Mouse (Mus musculus) G1E (cell line): ENCODE results near the gene Cpvl.

Experiments
- CTCF ChIP-seq: IDR thresholded peaks from 2 replicates; pipeline ENCODE4 v1.5.1; 2012; ENCODE audit warnings: low read depth, low read length, inconsistent platforms, mixed read lengths
- TAL1 ChIP-seq: conservative IDR thresholded peaks from 2 replicates; pipeline ENCODE4 v1.6.1; 2012; ENCODE audit warnings: low read depth, low read length, inconsistent platforms, mixed read lengths

DNA sequence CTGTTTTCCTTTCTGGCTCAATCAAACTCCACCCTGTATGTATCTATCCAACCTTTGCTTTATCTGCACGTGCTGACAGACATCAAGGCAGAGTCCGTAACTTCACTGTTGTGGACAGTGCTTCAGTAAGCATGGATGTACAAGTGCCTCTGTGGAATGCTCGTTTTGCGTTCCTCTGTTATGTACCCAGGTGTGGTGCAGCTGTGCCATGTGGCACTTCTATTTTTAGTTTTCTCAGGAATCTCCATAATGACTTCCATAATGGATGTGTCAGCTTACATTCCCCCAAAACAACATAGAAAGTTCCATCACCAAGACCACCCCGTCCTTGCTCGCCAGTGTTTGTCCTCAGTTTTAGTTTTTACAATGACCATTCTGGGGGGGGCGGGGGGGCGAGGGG, 76.7 kb downstream of the Cpvl start:
- no peak for TF ChIP-seq CTCF
- no peak for TF ChIP-seq TAL1
